Mouse (Mus musculus): ENCODE measurements around the gene Txndc5. TPM values are rescaled to one million over a fixed set of nuclear protein-coding genes. Genes with fewer than 3 reads are reported as not detected.

Txndc5 gene
- total and polyA plus RNA-seq, 2 experiments = 97.9 to 126 TPM

DNA sequence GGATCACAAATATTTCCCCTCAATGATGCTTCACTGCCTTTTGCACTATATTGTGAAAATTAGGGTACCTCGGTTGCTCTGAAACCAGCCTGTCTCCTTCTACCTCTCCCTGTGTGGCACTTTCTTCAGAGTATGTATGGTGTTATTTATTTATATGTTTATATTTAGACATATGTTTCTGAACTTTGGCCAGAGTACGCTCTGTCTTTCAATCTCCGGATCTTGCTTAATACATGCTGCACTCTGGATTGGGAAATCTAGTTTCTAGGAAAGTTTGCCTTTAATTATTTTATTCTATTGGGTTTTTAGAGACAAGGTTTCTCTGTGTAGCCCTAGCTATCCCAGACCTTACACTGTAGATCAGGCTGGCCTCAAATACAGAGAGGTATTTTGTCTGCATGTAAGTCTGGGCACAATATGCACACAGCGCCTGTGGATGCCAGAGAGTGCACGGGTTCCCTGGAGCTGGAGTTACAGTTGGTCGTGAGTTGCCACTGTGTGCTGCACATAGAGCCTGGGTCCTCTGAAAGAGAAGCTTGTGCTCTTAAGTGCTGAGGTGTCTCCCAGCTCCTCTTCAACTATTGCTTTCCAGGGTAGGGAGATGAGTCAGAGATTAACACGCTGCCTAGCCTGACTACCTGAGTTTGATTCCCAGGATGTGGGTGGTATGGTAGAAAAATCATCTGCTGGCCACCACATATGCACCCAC, 10.7 kb upstream of the Txndc5 start:
- Histone ChIP-seq H3K27me3 (ENCODE audit: control insufficient read depth, insufficient read depth, low read length) (no peaks in the 10 kb centered on the region), H3K79me2 (ENCODE audit: control insufficient read depth, insufficient read depth, low read length) (no peaks in the 10 kb centered on the region), H3K36me3 (ENCODE audit: control insufficient read depth, insufficient read depth, low read length) (no peaks in the 10 kb centered on the region), H3K4me3 (ENCODE audit: insufficient read depth, low read depth, low read length) (no peak overlapping the region), H3K27ac (replicated peaks; ENCODE audit: insufficient read depth, low read depth, low read length) (no peak overlapping the region), H3K9ac (ENCODE audit: low read depth, low read length) (no peak overlapping the region), H3K4me1 (ENCODE audit: control insufficient read depth, insufficient read depth, low read length) (no peaks in the 10 kb centered on the region)
- TF ChIP-seq POLR2A (IDR thresholded peaks at IDR 0.05; ENCODE audit: extremely low read depth, insufficient read depth, low read length) = no peak
- TF ChIP-seq CTCF (IDR thresholded peaks at IDR 0.05; ENCODE audit: low read depth, low read length) = no peak
- DNase-seq (ENCODE audit: extremely low read depth, low read depth, low spot score) = no peak
- 65% methylated on average over 7 of the region's 7 CpGs for WGBS

DNA sequence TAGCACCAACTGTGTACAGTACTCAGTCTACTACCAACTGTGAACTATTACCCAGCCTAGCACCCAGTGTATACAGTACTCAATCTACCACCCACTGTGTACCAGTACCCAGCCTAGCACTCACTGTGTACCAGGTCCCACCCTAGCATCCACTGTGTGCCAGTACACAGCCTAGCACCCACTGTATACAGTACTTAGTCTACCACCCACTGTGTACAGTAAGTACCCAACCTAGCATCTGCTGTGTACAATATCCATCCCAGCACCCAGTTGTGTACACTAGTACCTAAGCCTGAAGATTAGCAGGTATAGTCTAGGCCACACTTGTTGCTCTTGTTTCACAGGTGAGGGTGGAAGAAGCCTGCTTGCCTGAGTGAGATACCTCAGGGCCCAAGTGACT, 8.9 kb upstream of the Txndc5 start:
- Histone ChIP-seq H3K9ac (ENCODE audit: low read depth, low read length) (no peak overlapping the region), H3K79me2 (ENCODE audit: control insufficient read depth, insufficient read depth, low read length) (no peaks in the 10 kb centered on the region), H3K27ac (replicated peaks; ENCODE audit: insufficient read depth, low read depth, low read length) (no peak overlapping the region), H3K4me3 (ENCODE audit: insufficient read depth, low read depth, low read length) (no peak overlapping the region), H3K36me3 (ENCODE audit: control insufficient read depth, insufficient read depth, low read length) (no peaks in the 10 kb centered on the region), H3K4me1 (ENCODE audit: control insufficient read depth, insufficient read depth, low read length) (no peaks in the 10 kb centered on the region; the same call in 1 of the 2 replicates), H3K27me3 (ENCODE audit: control insufficient read depth, insufficient read depth, low read length) (no peaks in the 10 kb centered on the region)
- TF ChIP-seq POLR2A (IDR thresholded peaks at IDR 0.05; ENCODE audit: extremely low read depth, insufficient read depth, low read length) (no peak), CTCF (IDR thresholded peaks at IDR 0.05; ENCODE audit: low read depth, low read length) (no peak)
- no peak for DNase-seq (ENCODE audit: extremely low read depth, low read depth, low spot score)

DNA sequence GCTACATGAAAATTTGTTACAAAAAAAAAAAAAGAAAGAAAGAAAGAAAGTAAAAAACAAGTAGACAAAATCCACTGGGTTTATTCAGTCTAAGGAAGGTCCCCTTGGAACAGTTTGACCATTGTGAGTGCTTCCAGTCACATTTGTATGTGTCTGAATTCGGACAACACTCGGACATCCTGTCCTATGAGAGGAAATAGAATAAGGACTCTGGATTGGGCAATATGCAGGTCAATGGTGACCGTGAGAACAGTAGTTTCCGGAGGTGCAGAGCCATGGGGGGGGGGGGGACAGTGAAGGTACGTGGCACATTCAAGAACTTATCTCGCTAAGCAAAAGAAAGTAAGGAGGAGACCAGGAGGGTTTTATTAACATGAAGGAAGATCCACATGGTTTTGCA, 6.1 kb upstream of the Txndc5 start:
- H3K4me1 ChIP-seq (ENCODE audit: control insufficient read depth, insufficient read depth, low read length) = no peaks in the 10 kb centered on the region; the same call in 1 of the 2 replicates
- no peaks in the 10 kb centered on the region for H3K27me3 ChIP-seq (ENCODE audit: control insufficient read depth, insufficient read depth, low read length)
- no peak for DNase-seq (ENCODE audit: extremely low read depth, low read depth, low spot score)
- WGBS = 36% methylated on average over 6 of the region's 6 CpGs
- H3K4me3 ChIP-seq (ENCODE audit: insufficient read depth, low read depth, low read length) = no peak overlapping the region
- no peak overlapping the region for H3K9ac ChIP-seq (ENCODE audit: low read depth, low read length)
- H3K36me3 ChIP-seq (ENCODE audit: control insufficient read depth, insufficient read depth, low read length) = no peaks in the 10 kb centered on the region
- H3K79me2 ChIP-seq (ENCODE audit: control insufficient read depth, insufficient read depth, low read length) = no peaks in the 10 kb centered on the region
- no peak overlapping the region for H3K27ac ChIP-seq (replicated peaks; ENCODE audit: insufficient read depth, low read depth, low read length)
- TF ChIP-seq POLR2A (IDR thresholded peaks at IDR 0.05; ENCODE audit: extremely low read depth, insufficient read depth, low read length) (no peak), CTCF (IDR thresholded peaks at IDR 0.05; ENCODE audit: low read depth, low read length) (no peak)

DNA sequence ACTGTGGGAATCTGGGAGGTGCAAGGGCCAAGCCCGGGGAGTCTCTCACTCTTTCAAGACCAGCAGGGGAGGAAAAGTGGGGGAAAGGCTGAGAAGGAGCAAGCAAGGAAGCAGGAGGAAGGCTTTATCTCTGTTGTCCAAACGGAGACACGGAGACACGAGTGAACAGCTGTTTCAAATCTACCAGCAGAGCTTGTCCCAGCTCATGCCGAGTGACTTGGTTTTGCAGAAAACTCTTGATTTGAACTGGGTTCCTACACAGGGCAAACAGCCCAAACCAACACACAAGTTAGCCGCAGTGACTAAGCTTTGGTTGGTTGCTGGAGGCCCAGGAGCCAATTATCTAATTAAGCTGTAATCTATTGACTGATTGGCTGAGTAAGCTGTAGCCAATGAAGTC, 5.4 kb upstream of the Txndc5 start:
- no peaks in the 10 kb centered on the region for H3K27me3 ChIP-seq (ENCODE audit: control insufficient read depth, insufficient read depth, low read length)
- H3K4me3 ChIP-seq (ENCODE audit: insufficient read depth, low read depth, low read length) = no peak overlapping the region
- no peaks in the 10 kb centered on the region for H3K36me3 ChIP-seq (ENCODE audit: control insufficient read depth, insufficient read depth, low read length)
- no peaks in the 10 kb centered on the region for H3K79me2 ChIP-seq (ENCODE audit: control insufficient read depth, insufficient read depth, low read length)
- H3K4me1 ChIP-seq (ENCODE audit: control insufficient read depth, insufficient read depth, low read length) = peaks cover under 1% of the 10 kb centered on the region
- no peak for DNase-seq (ENCODE audit: extremely low read depth, low read depth, low spot score)
- H3K9ac ChIP-seq (ENCODE audit: low read depth, low read length) = no peak overlapping the region
- no peak for TF ChIP-seq POLR2A (IDR thresholded peaks at IDR 0.05; ENCODE audit: extremely low read depth, insufficient read depth, low read length)
- no peak for TF ChIP-seq CTCF (IDR thresholded peaks at IDR 0.05; ENCODE audit: low read depth, low read length)
- H3K27ac ChIP-seq (replicated peaks; ENCODE audit: insufficient read depth, low read depth, low read length) = no peak overlapping the region
- WGBS = 68% methylated on average over 6 of the region's 6 CpGs

DNA sequence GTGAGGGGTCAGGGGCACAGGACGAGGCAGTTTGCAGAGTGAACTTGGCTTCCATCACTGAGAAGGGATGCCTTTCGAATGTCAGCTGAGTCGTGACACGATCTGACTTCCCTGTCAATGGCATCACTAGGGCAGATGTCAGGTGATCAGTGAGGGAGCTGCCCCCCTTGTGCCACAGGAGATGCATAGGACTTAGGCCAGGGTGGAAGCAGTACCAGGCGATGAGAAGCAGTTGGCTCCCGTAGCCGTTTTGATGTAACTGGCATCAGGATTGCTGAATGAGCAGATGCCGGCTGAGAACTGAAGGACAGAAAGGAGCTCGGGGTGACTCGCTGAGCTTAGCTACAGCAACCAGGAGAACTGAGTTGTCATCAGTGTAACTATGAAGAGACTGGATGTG, 4.8 kb upstream of the Txndc5 start:
- H3K4me3 ChIP-seq (ENCODE audit: insufficient read depth, low read depth, low read length) = no peak overlapping the region
- no peaks in the 10 kb centered on the region for H3K27me3 ChIP-seq (ENCODE audit: control insufficient read depth, insufficient read depth, low read length)
- no peaks in the 10 kb centered on the region for H3K79me2 ChIP-seq (ENCODE audit: control insufficient read depth, insufficient read depth, low read length)
- TF ChIP-seq POLR2A (IDR thresholded peaks at IDR 0.05; ENCODE audit: extremely low read depth, insufficient read depth, low read length) (no peak), CTCF (IDR thresholded peaks at IDR 0.05; ENCODE audit: low read depth, low read length) (no peak)
- H3K4me1 ChIP-seq (ENCODE audit: control insufficient read depth, insufficient read depth, low read length) = peaks cover 4% of the 10 kb centered on the region
- no peaks in the 10 kb centered on the region for H3K36me3 ChIP-seq (ENCODE audit: control insufficient read depth, insufficient read depth, low read length)
- DNase-seq (ENCODE audit: extremely low read depth, low read depth, low spot score) = no peak
- no peak overlapping the region for H3K27ac ChIP-seq (replicated peaks; ENCODE audit: insufficient read depth, low read depth, low read length)
- no peak overlapping the region for H3K9ac ChIP-seq (ENCODE audit: low read depth, low read length)
- 85% methylated on average over 10 of the region's 10 CpGs for WGBS

DNA sequence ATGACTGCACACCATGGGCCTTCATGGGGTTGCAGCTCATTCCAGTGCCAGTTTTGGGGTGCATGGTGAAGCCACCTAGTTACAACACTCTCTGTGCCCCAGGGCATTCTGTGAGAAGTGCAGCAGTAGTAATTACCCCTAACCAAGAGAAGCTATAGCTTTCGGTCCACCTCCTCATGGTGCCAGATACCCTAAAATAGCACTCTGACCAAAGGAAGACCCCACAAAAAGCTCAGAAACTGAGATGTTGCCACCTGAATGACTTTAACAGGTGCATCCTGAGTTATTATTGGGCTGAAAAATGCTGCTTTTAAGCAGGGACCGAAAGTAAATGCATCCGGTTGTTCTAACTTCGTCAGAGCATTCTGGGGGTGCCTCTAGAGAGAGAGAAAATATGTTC, 2.9 kb upstream of the Txndc5 start:
- WGBS = 96% methylated on average over 4 of the region's 4 CpGs
- H3K79me2 ChIP-seq (ENCODE audit: control insufficient read depth, insufficient read depth, low read length) = peaks cover 5% of the 10 kb centered on the region; the same call in 1 of the 2 replicates
- H3K27me3 ChIP-seq (ENCODE audit: control insufficient read depth, insufficient read depth, low read length) = no peaks in the 10 kb centered on the region
- TF ChIP-seq CTCF (IDR thresholded peaks at IDR 0.05; ENCODE audit: low read depth, low read length) = no peak
- no peak for TF ChIP-seq POLR2A (IDR thresholded peaks at IDR 0.05; ENCODE audit: extremely low read depth, insufficient read depth, low read length)
- H3K4me1 ChIP-seq (ENCODE audit: control insufficient read depth, insufficient read depth, low read length) = peaks cover 5% of the 10 kb centered on the region
- H3K4me3 ChIP-seq (ENCODE audit: insufficient read depth, low read depth, low read length) = no peak overlapping the region
- no peak for DNase-seq (ENCODE audit: extremely low read depth, low read depth, low spot score)
- H3K36me3 ChIP-seq (ENCODE audit: control insufficient read depth, insufficient read depth, low read length) = no peaks in the 10 kb centered on the region
- no peak overlapping the region for H3K27ac ChIP-seq (replicated peaks; ENCODE audit: insufficient read depth, low read depth, low read length)
- no peak overlapping the region for H3K9ac ChIP-seq (ENCODE audit: low read depth, low read length)
